Mouse (Mus musculus) embryonic facial prominence, embryonic 11.5 days (tissue): ENCODE results near the gene F10. TPM values are rescaled to one million over a fixed set of nuclear protein-coding genes. Genes with fewer than 3 reads are reported as not detected.

Experiments
- polyA plus RNA-seq: library from polyadenylated mRNA; unstranded; fragments of >200 nt; fragmentation: Nextera tagmentation; extraction: Ambion mirVana; gene quantifications from 2 replicates; pipeline ENCODE4 v1.2.1, GENCODE M21; 2014

F10 gene
- polyA plus RNA-seq, 1 experiment from 2014 or later: 1.2 TPM

Other genes starting within 250 kb of the F10 start
- 14.8 and 17.6 TPM in 2 replicates for gene Mcf2l, start 163.5 kb upstream of the F10 start, polyA plus RNA-seq
- gene F7, start 11.3 kb upstream of the F10 start, polyA plus RNA-seq: not detected in 2 replicates
- gene Proz, start 23.6 kb downstream of the F10 start, polyA plus RNA-seq: 0.08 and 0.29 TPM in 2 replicates
- 50.1 and 50.2 TPM in 2 replicates for gene Pcid2, start 68.2 kb downstream of the F10 start, polyA plus RNA-seq
- gene Cul4a, start 68.3 kb downstream of the F10 start, polyA plus RNA-seq: 106 and 114 TPM in 2 replicates
- 264 and 265 TPM in 2 replicates for gene Lamp1, start 121.9 kb downstream of the F10 start, polyA plus RNA-seq
- 13.5 and 14.5 TPM in 2 replicates for gene Grtp1, start 163.3 kb downstream of the F10 start, polyA plus RNA-seq
- 0.46 and 1.1 TPM in 2 replicates for gene Adprhl1, start 216.9 kb downstream of the F10 start, polyA plus RNA-seq